Mouse (Mus musculus) heart, adult 2 months (tissue): ENCODE data around the gene Fgf22.

Source experiments
- CTCF ChIP-seq: fragments of 200-600 bp; IDR thresholded peaks from 2 replicates; pipeline ENCODE4 v1.8.1; 2022; ENCODE audit warnings: antibody characterized with exemption, mild to moderate bottlenecking, moderate library complexity
- POLR2A ChIP-seq: fragments of 200-500 bp; IDR thresholded peaks from 2 replicates; pipeline ENCODE4 v1.6.1; 2011; ENCODE audit warnings: mild to moderate bottlenecking, low read depth, low read length, control low read depth; ENCODE audit not compliant: insufficient read depth

GRCm38 (mm10) chr10:79712499-79713126, 42.3 kb upstream of the Fgf22 start:
- peak; percentile 65 for TF ChIP-seq CTCF
- no peak; the same call in 1 of the 2 replicates for TF ChIP-seq POLR2A
